Mouse (Mus musculus): Measurements from ENCODE around the gene Gpc6.

Gpc6 gene

DNA sequence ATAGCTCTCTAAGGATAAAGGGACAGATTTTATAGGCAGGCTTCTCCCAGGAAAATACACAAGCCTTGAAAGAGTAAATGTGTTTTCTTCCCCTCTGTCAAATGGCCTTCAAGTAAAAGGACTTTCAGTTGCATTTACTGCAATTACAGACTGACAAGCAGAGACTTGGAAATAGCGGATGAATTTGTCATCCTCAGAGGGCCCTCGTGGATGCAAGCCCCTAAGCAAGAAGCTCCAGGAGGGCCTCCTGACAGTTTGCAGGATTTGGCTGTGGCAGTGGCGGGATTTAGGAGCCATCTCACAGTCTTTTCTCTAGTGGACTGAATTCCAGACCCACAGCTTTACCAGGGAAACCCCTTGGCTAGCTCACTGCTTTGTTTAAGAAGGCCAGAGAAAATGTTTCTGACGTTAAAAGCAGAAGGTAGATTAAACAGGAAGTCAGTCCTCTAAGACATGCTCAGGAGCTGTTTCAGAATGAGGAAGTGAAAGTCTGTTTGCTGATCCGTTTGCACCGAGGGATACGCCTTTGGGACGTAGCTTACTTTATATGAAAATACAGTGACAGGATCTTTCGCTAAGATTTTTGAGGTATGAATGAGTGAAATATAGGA, 700.1 kb downstream of the Gpc6 start:
- DNase-seq (ENCODE audit: low spot score): no peak

GRCm38 (mm10) chr14:117634238-117634940, 709.3 kb downstream of the Gpc6 start:
- no peak for DNase-seq (ENCODE audit: low spot score)

GRCm38 (mm10) chr14:117641853-117642252, 716.7 kb downstream of the Gpc6 start:
- no peak for DNase-seq (ENCODE audit: low spot score)

GRCm38 (mm10) chr14:117643069-117643468, 718.0 kb downstream of the Gpc6 start:
- no peak for DNase-seq (ENCODE audit: low spot score)

GRCm38 (mm10) chr14:117648199-117648960, 723.3 kb downstream of the Gpc6 start:
- DNase-seq (ENCODE audit: low spot score): no peak

DNA sequence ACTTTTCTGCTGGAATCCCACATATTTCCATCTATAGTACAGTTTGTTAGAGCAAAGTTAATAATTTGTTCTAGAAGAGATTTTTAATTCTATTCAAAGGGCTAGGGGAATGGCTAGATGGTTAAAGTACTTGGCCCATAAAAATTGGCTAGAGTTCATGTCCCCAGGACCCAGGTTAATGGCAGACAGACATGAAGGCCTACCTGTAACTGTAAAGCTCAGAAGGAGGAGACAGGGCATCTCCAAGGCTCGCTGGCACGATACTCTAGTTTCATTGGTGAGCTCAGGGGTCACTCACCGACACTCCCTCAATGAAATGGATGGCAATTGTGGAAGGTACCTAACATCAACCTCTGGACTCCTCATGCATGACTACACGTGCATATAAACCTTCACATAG, 725.0 kb downstream of the Gpc6 start:
- no peak for DNase-seq (ENCODE audit: low spot score)

- DNase-seq (ENCODE audit: low spot score): no peak
Observed at GRCm38 (mm10) chr14:117651271-117651670, 726.2 kb downstream of the Gpc6 start.

DNA sequence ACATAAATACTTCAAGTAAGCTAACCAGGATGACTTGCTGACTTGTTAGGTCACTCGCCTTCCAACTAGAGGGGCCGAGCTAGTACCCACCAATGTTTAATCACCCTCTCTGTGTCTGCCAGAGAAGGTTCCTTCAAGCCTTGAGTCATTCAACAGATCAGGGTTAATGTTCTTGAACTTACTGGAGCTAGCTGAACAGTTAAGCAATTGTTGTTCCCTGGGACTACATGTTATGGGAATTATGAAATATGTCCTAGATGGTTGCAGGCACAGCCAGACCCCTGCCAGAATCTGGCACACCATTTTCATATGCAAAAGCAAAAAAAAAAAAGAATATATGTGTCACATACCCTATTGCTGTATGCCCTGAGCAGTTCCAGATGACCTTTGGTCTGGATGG, 726.8 kb downstream of the Gpc6 start:
- DNase-seq (ENCODE audit: low spot score): no peak

- no peak for DNase-seq (ENCODE audit: low spot score)
Observed at GRCm38 (mm10) chr14:117655382-117655781, 730.3 kb downstream of the Gpc6 start.

DNA sequence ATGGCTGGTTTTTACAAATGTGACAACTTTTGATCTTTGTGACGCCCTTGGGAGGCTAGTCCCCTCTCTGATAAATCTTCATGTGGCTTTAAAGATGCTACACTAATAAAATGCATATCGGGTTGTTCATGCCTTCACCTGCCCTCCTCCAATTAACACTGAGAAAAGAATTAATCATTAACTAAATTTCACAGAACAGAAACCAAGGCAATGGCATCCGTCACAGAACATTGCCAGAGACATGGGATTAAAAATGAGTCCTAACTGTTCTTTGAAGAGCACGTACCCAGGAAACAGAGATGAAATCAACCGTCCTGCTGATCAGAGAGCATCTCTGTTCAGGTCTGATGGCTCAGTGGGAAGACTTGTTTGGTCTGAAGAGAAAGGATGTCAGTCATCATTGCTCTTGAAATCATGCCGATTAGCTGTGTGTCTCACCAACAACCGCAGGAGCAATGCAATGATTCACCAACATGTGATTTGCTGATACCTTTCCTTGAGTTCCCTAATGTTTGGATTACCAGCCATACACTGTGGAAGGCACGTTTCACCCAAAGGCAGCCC, 734.2 kb downstream of the Gpc6 start:
- no peak for DNase-seq (ENCODE audit: low spot score)

GRCm38 (mm10) chr14:117662261-117662660, 737.1 kb downstream of the Gpc6 start:
- DNase-seq (ENCODE audit: low spot score): no peak

- no peak for DNase-seq (ENCODE audit: low spot score)
Observed at GRCm38 (mm10) chr14:117664796-117665195, 739.7 kb downstream of the Gpc6 start.

- DNase-seq (ENCODE audit: low spot score): no peak
Observed at GRCm38 (mm10) chr14:117666126-117666525, 741.0 kb downstream of the Gpc6 start.

GRCm38 (mm10) chr14:117673541-117673940, 748.4 kb downstream of the Gpc6 start:
- no peak for DNase-seq (ENCODE audit: low spot score)

GRCm38 (mm10) chr14:117674482-117674881, 749.4 kb downstream of the Gpc6 start:
- DNase-seq (ENCODE audit: low spot score): no peak

DNA sequence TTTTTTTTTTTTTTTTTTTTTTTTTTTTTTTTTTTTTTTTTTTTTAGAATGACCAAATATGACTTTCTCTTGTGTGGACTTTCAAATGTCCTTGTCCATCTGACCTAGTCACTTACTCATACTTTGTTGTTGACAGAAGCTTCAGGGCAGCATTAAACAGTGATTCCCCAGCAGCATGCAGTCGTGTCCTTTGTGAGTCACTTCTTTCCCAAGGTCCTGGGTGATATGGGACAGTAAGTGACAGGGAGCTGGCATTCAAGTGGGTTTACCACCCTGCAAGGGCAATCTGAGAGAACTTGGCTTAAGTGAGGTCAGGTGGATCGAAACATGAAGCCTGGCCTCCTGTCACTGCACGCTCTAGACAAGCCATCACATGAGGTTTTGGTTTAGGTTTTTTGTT, 754.8 kb downstream of the Gpc6 start:
- no peak for DNase-seq (ENCODE audit: low spot score)

- no peak for DNase-seq (ENCODE audit: low spot score)
Observed at GRCm38 (mm10) chr14:117681321-117681921, 756.3 kb downstream of the Gpc6 start.

DNA sequence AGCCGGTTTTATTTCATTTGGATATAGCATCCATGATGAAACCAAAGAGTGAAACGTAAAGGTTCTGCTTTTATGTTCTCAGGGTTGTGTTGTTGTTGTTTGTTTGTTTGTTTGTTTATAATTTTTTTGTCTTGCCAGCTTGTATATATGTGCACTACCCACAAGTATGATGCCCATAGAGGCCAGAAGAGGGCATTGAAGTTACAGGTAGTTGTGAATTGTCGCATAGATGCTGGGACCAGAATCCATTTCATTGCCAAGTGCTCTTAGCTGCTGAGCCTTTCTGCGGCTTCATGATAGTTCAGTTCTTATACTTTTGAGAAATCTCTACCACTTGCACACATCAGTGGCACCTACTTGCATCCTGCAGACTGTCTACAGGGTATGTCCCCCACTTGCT, 758.0 kb downstream of the Gpc6 start:
- DNase-seq (ENCODE audit: low spot score): no peak

GRCm38 (mm10) chr14:117689848-117690247, 764.7 kb downstream of the Gpc6 start:
- DNase-seq (ENCODE audit: low spot score): no peak

- no peak for DNase-seq (ENCODE audit: low spot score)
Observed at GRCm38 (mm10) chr14:117695565-117695964, 770.5 kb downstream of the Gpc6 start.

DNA sequence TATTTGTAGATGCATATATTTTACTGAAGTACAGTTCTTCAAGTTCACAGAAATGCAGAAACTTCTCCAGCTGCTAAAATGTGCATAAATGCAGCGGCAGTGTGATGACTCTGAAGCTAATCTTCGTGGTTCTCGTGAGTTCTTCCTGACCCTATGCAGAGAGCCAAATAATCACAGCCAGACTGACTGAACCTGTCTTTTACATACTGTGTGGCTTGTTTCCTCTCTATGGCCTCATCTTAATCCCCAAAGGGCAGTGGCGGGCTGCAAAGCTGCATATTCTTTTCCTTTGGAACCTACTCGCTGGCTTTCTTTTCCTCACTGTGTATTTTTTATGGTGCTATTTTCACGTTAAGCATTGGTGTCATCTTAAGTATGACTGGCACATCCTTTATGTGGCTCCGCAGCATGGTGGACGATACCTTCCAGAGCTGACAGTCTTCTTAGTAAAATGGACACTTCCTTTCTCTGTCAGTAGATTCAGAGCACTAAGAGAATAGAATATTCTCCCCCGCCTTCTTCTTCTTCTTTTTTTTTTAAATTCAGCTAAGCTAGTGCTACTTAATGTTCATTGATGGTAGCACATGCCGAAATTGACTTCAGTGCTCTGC, 775.7 kb downstream of the Gpc6 start:
- DNase-seq (ENCODE audit: low spot score): no peak

GRCm38 (mm10) chr14:117708817-117709216, 783.7 kb downstream of the Gpc6 start:
- no peak for DNase-seq (ENCODE audit: low spot score)
